Mouse (Mus musculus) c-Kit-negative CD71-positive TER-119-positive erythroid progenitor cells, embryonic 14.5 days (primary cell): ENCODE results near the gene Dffa.
"Not testable (repeated sequence)": the region's sequence is repeated elsewhere in the genome, so short reads cannot be mapped to it uniquely, and the experiment has no call there.

ENCODE experiments used
- DNase-seq: peaks from one replicate; pipeline ENCODE4 v3.0.0-alpha.2; 2013; ENCODE audit warnings: low read depth, low spot score

The Dffa gene

DNA sequence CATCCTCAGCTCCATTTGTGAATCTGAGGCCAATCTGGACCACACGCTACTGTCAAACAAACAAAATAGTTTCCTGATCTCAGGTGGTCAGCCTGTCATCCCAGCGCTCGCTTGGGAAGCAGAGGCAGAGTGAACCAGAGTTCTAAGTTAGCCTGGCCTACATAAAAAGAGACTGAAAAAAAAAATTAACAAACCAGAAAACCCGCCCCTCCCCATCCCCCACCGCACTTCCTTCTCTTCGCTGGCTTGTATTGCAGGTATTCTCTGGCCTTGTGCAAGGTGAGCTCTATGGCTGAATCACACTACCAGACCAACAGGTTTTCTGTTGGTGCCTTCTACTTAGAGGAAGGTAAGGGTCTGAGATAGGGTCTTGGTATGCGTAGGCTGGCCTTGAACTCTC, 43.6 kb downstream of the Dffa start:
- DNase-seq = no peak

DNA sequence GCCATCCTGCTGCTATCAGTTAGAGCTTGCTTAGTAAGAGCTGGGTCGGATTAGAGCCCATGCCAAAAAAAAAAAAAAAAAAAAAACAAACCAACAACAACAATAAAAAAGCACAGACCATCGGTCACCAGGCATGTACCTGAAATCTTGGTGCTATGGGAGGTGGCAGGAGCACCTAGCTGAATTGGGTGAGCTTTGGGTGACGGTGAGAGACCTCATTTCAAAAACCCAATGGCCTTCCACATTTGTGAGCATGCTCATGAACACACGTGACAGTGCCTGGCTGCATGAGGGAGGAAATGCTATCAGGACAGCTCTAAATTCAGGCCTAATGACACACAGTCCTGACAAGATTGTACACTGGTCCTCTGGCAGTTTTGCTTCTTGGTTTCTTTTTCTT, 44.1 kb downstream of the Dffa start:
- no peak for DNase-seq

DNA sequence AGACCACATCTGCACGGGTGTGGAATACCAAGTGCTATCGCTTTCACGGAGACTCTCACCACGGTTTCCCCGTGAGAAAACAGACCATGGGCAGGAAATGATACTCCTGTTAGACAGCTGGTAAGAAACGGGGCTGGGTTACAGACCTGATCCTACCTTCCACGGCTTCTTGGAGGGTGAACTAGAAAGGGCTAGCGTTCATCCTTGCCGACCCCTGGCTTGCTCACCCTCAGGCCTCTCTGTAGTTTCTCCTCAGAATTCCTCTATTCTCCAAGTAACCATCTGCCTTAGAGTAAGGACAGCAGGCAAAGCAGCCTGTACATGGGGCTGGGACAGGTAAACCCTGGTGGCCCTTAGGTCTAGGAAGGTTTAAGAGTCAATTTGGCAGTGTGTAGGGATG, 45.2 kb downstream of the Dffa start:
- DNase-seq = no peak

DNA sequence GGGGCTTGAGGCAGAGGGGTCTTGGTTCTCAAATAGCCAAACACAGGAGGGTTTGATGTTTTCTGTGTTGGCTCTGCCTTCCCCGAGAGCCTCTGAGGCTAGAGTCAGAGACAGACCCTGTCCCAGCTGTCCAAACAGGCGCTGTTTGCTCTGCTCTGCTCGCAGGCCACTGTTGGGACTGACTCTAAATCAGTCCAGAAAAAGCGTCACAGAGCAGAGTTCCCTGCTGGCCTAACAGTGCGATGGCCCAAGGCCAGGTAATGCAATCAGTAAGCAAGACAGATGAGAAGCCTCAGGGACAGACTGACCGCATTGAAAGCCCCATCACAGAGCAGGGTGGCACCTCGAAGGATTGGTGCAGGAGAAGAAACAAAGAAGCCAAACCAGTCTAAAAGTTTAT, 45.7 kb downstream of the Dffa start:
- no peak for DNase-seq

DNA sequence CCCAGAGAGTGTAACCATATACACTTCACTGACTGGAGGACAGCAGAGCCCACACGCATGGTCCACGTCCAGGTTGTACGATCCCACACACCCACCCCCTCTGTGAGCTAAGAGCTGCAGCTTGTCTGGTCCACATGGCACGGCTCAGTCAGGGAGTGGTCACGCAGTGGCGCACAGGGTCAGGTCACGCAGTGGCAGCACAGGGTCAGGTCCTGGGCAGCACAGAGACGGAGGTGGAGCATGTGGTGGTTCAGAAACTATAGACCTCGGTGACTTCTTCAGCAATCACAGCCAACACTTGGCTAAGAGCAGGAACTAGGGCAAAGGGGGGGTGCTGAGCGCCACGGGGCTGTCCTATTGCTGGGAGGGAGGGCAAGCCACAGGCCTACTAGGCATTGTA, 46.3 kb downstream of the Dffa start:
- DNase-seq = no peak

DNA sequence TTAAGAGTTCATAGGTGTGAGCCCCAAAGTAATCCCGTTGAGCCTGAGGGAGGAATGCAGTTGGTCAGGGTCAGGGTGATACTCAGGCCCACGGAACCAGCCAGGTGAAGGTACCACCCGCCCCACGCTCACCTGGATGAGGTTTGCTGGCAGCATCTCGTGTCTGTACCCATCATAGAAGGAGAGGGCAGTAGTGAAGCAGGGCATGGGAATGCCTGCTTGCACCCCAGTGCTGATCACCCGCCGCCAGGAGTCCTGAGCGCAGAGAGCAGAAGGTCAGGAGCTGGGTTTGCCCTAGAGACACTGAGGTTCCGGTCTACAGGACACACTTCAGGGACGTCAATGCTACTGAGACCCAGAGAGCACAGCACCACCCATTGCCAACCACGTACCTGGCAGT, 46.8 kb downstream of the Dffa start:
- no peak for DNase-seq

DNA sequence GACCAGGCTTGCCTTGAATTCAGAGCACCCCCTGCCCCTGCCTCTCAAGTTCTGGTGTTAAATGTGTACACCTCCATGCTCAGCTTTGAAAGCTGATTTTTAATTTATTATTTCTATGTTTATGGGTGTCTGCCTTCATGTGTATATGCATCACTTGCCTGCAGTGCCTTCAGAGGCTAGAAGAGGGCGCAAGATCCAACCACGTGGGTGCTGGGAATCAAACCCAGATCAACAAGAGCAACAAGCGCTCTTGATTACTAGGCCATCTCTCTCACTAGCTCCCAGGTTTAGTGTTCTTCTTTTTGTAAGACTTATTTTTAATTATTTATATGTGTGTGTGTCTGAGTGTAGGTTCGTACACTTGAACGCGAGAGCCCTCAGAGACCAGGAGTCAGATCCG, 50.9 kb downstream of the Dffa start:
- no peak for DNase-seq

DNA sequence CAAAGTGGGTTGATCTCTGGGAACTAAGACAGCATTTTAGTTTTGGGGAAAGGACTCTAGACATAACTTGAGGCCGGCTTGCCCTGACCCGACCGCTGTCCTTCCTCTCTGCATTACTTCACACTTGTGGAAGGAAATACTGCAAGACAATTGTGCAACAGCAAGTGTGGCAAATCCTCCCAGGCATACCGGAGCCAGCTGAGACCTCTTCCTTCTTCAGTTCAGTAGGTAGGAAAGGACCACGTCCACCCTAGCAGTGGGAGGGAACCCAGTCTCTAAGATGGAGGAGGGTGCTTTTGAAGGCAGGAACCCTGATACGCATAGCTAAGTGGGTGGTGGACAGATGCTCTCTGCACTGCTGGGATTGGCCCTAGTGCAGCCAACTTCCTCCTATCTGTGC, 51.8 kb downstream of the Dffa start:
- DNase-seq = no peak

DNA sequence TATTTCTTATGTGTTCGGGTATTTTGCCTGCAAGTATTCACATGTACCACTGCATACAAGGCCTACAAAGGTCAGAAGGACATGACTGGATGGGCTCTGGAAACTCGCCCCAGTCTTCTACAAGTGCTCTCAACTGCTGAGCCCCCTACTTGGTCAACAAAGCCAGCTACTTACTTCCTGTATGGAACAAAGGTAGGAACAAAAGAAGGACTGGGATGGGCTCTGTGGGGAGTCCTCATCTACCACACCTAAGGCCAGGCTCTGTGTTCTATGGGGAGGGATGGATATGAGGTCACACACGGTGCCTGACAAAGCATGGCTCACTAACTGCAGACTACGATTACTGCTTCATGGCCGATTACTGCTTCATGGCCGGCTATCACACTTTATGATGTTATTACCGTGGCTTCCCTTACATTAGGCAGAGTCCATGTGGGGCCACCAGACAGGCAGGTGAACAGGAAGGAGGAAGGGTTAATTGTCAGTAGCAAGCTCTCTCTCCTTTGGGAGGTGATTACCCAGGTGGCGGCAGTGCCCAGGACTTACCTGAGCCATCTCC, 53.5 kb downstream of the Dffa start:
- DNase-seq = no peak

DNA sequence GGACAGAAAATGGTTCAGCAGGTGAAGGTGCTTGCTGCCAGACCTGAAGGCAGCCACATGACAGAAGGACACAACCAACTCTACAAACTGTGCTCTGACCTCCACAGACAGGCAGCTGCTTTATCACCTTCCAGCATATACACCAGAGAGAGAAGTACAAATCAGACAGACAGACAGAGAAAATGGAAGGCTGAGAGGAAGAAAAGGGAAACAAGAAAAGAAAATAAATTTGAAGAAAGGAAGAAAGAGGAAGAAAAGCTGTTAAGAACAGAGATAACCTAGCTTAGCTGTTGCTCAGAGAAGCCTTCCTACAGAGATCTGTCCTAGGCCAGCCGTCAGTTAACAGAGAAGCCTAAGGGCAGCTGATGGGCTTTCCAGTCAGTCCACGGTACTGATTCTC, 55.3 kb downstream of the Dffa start:
- DNase-seq = no peak

DNA sequence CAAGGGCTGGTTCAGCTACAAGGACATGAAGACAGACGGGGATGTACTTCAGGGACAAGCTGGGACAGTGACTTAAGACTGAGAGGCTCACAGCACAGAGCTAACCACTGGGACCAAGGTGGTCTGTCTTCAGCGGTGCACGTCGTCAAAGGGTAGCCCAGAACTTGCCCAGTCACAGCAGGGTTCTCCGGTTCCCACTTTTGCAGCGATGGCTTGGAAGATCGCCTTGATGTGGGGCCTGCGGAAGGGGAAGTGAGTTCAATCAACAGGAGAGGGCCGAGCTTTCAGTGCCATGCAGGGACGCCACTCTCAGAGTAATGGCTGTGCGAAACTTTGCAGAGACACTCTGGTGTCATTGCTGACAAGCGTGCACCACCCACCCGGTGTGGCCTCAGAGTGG, 55.9 kb downstream of the Dffa start:
- DNase-seq = no peak

DNA sequence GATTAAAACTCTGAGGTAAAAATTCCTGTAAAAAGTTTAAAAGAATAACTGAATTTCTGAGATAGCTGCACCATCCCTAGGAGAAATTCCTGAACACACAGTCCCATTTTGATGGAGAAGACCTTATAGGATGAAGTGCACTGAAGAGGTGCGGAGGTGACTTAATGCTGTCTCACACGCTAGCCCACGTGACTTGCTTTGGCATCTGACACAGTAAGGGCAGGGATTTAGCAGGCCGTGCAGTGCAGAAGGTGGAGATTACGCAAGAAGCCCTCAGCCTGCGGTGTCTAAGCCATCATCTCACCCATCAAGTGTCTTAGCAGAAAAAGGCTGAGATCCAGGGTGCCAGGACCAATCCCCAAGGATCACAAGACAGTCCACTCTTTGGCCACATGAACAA, 57.2 kb downstream of the Dffa start:
- no peak for DNase-seq

DNA sequence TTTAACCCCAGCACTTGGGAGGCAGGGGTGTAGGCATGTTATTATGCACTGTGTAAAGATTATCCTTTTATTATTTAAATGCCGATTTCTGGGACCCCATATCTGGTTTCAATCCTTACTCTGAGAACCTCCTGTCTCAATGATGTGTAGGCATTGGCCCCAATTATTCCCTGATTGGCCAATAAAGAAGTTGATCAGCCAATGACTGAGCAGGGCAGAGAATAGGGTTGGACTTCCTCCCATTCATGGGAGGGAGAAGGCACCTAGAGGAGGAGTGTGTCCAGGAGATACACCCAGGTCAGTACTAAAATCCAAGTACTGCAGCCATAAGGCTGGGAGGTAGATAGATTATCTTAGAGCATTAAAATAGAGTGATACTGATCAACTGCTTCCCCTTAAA, 59.2 kb downstream of the Dffa start:
- DNase-seq = no peak

DNA sequence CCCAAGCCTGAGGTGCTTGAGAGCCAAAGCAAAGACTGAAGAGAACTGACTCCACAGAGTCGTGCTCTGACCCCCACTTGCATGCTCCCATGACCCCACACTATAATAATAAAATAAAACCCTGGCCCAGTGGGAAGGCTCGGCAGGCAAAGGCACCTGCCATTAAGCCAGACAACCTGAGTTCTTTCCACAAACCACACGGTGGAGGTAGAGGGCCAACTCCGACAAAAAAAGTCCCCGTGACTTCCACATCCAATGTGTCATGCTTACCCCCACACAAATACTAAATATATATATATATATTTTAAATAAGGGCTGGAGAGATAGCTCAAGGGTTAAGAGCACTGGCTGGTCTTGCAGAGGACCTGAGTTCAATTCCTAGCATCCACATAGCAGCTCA, 60.2 kb downstream of the Dffa start:
- DNase-seq = no peak

DNA sequence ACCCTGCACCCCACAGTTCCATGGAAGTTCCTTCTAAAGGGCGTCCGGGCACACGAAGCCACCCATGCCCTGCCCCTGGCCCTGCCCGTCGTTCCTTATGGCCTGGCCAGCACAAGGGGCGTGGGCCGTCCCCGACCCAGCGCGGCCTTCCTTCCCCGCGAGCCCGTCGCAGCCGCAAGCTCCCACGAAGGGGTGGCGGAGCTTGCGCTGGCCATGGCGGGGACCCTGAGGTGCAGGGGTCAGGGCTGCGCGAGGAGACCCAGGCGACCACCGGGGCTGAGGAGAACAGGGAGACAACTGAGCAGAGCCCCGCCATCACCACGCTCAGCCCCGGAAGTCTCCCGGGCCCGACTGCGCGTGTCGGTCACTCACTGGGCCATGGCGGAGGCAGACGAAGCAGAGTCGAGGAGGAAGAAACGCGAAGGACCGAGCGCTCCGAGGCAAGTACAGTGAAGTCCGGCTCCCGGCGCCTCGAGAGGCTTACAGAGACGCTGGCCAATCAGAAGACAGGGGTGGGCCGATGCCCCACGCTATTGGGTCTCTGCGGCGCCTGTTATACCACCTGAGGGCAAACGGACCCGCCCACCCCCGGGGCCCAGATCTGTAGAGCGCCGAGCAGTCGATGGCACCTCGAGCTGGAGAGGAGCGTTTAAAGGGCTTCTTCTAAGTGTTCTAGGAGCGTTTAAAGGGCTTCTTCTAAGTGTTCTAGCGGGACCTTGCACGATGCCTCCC, 62.4 kb downstream of the Dffa start, which contains the start of gene Pgd:
Pgd (minus strand) TSS at position 557 of the 732 bp plus-strand sequence.
- DNase-seq = peak; percentile 90

DNA sequence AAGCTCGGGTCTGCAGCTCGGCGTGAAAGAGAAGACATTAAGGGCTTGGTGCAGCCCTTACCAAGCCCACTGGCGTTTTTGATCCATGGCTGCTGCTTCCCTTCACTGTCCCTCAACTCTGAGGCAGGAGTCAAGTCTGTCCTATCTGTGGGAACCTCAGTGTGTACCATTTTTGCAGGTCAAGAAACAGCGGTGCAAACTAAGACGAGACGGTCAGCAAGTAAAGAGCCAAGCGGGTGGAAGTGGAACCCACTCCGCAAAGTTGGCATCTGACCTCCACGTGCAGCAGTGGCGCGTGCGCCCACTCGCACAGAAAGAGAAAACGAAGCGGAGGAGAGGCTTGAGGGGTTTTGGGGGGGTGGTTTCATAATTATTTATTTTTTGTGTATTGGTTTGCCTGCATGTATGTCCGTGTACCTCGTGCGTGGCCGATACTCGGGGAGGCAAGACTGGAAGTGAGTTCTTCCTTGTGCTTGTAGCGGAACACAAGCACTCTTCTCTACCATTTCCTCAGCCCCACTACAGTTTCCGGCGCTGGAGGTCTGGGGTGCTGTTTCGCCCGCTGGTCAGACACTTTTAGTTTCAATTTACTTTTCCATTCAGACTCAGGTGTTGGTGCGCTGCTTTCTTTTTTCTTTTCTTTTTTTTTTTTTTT, 63.1 kb downstream of the Dffa start:
- DNase-seq = no peak

DNA sequence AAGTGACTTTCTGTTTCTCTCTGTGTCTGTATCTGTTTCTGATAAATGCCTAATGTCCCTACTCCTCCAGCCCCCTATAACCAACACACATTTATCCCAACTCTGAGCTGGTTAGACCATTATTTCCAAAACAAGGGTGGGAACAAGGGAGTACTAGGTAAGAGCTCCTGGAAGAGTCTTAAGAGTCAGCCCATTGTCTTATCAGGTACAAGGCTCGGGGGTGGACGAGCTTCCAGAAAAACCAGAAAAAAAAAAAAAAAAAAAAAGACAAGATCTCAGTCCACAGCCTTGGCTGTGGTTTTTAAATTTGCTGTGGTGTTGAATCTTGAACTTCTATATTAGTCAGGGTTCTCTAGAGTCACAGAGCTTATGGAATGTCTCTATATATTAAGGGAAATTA, 64.1 kb downstream of the Dffa start:
- DNase-seq = no peak

DNA sequence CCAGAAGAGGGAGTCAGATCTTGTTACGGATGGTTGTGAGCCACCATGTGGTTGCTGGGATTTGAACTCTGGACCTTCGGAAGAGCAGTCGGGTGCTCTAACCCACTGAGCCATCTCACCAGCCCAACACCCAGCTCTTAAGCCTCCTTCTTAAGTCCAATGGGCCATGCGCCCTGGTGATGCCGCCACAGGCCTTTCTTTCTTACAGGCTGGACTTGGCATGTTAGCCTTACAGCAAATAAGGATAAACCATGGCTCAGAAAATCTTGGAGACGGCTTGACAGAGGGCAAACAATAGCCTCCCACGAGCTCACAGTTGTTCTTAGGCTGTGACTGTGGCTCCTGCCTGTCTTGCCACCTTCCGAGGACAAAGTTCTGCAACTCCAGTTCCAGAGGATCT, 66.0 kb downstream of the Dffa start:
- not testable (repeated sequence) for DNase-seq
